Mouse (Mus musculus) thymus, postnatal 0 days (tissue): ENCODE results near the gene Naa38. TPM values are rescaled to one million over a fixed set of nuclear protein-coding genes. Genes with fewer than 3 reads are reported as not detected.

Experiments used
- DNase-seq: peaks from one replicate; pipeline ENCODE4 v3.0.0-alpha.2; 2015; ENCODE audit warnings: low spot score
- polyA plus RNA-seq: library from polyadenylated mRNA; unstranded; fragments of >200 nt; fragmentation: Nextera tagmentation; extraction: Ambion mirVana; gene quantifications from 2 replicates; pipeline ENCODE4 v1.2.1, GENCODE M21; 2015

The Naa38 gene
- polyA plus RNA-seq, 1 experiment from 2014 or later: 194 TPM

GRCm38 (mm10) chr11:69430631-69431030, 35.3 kb downstream of the Naa38 start:
- DNase-seq: no peak

GRCm38 (mm10) chr11:69431829-69432639, 36.7 kb downstream of the Naa38 start:
- peak; percentile 87 for DNase-seq

- no peak for DNase-seq
Measured at GRCm38 (mm10) chr11:69432640-69432982, 37.3 kb downstream of the Naa38 start.

- no peak for DNase-seq
Measured at GRCm38 (mm10) chr11:69433189-69433588, 37.9 kb downstream of the Naa38 start.

GRCm38 (mm10) chr11:69437291-69437690, 42.0 kb downstream of the Naa38 start:
- no peak for DNase-seq

- DNase-seq: no peak
Measured at GRCm38 (mm10) chr11:69443328-69443727, 48.0 kb downstream of the Naa38 start.

Other genes starting within 250 kb of the Naa38 start
- gene Alox12b, start 238.5 kb upstream of the Naa38 start, polyA plus RNA-seq: 0.44 and 0.49 TPM in 2 replicates
- 0.14 and 0.17 TPM in 2 replicates for gene Alox8, start 197.6 kb upstream of the Naa38 start, polyA plus RNA-seq
- gene Gucy2e, start 158.5 kb upstream of the Naa38 start, polyA plus RNA-seq: not detected in 2 replicates
- 22.4 and 22.8 TPM in 2 replicates for gene Cntrob, start 71.7 kb upstream of the Naa38 start, polyA plus RNA-seq
- 132 and 138 TPM in 2 replicates for gene Trappc1, start 71.5 kb upstream of the Naa38 start, polyA plus RNA-seq
- 0.18 and 0.24 TPM in 2 replicates for gene Kcnab3, start 69.2 kb upstream of the Naa38 start, polyA plus RNA-seq
- 6.8 and 8.3 TPM in 2 replicates for gene Rnf227, start 55.0 kb upstream of the Naa38 start, polyA plus RNA-seq
- gene Chd3, start 26.1 kb upstream of the Naa38 start, polyA plus RNA-seq: 10.7 and 13.2 TPM in 2 replicates
- gene Cyb5d1, start 144 bp downstream of the Naa38 start, polyA plus RNA-seq: 25.9 and 28.3 TPM in 2 replicates
- gene Tmem88, start 2.7 kb downstream of the Naa38 start, polyA plus RNA-seq: 10.4 and 12.9 TPM in 2 replicates
- 31.5 and 45.6 TPM in 2 replicates for gene Kdm6b, start 18.2 kb downstream of the Naa38 start, polyA plus RNA-seq
- gene Dnah2, start 153.6 kb downstream of the Naa38 start, polyA plus RNA-seq: 0.12 and 0.20 TPM in 2 replicates
- gene Efnb3, start 164.7 kb downstream of the Naa38 start, polyA plus RNA-seq: 0.61 and 0.77 TPM in 2 replicates
- gene Wrap53, start 184.8 kb downstream of the Naa38 start, polyA plus RNA-seq: 27.0 and 30.6 TPM in 2 replicates
- gene Trp53, start 184.9 kb downstream of the Naa38 start, polyA plus RNA-seq: 138 and 165 TPM in 2 replicates
- 1.7 and 1.8 TPM in 2 replicates for gene Atp1b2, start 210.5 kb downstream of the Naa38 start, polyA plus RNA-seq
- 0.13 TPM in 1 of 2 replicates, not detected in the other for gene Shbg, start 222.4 kb downstream of the Naa38 start, polyA plus RNA-seq
- 3.5 and 4.3 TPM in 2 replicates for gene Sat2, start 226.5 kb downstream of the Naa38 start, polyA plus RNA-seq
- gene Fxr2, start 237.5 kb downstream of the Naa38 start, polyA plus RNA-seq: 18.4 and 26.6 TPM in 2 replicates